Mouse (Mus musculus) G1E (cell line): ENCODE measurements at regions not wholly inside any gene's neighbourhood (a gene's known extent, or its start where the extent isn't known, plus 50 kb on each side); places are given as distances from the start of the nearest gene placed in this dataset.

Experiments
- ATAC-seq: 2 replicates; pipeline ENCODE4 v1.8.0; 2016; ENCODE audit warnings: mild to moderate bottlenecking; ENCODE audit not compliant: insufficient number of reproducible peaks, poor library complexity, low FRiP score, severe bottlenecking; ENCODE audit errors: extremely low read depth
- DNase-seq: peaks from one replicate; pipeline ENCODE4 v3.0.0; 2012; ENCODE audit warnings: low spot score
- H3K27me3 ChIP-seq: 2 replicates; pipeline ENCODE4 v1.6.1; 2012; ENCODE audit warnings: mild to moderate bottlenecking, low read length, inconsistent platforms; ENCODE audit not compliant: insufficient read depth
- H3K36me3 ChIP-seq: replicated peaks from 2 replicates; pipeline ENCODE3; 2012; ENCODE audit warnings: mild to moderate bottlenecking, inconsistent platforms
- H3K4me1 ChIP-seq: 2 replicates; pipeline ENCODE4 v1.6.1; 2012; ENCODE audit warnings: low read depth, low read length, inconsistent platforms, mixed read lengths; ENCODE audit not compliant: insufficient read depth
- H3K4me3 ChIP-seq: 2 replicates; pipeline ENCODE4 v1.5.1; 2012; ENCODE audit warnings: low read depth, mild to moderate bottlenecking, inconsistent platforms, low read length, moderate library complexity, mixed read lengths
- H3K9me3 ChIP-seq: replicated peaks from 2 replicates; pipeline ENCODE4 v1.6.1; 2012; ENCODE audit warnings: inconsistent platforms
- CTCF ChIP-seq: IDR thresholded peaks from 2 replicates; pipeline ENCODE4 v1.5.1; 2012; ENCODE audit warnings: low read depth, low read length, inconsistent platforms, mixed read lengths
- GATA1 ChIP-seq: IDR thresholded peaks from 2 replicates; pipeline ENCODE4 v1.6.1; 2012; ENCODE audit warnings: borderline replicate concordance, low read length, inconsistent platforms, mixed read lengths
- GATA2 ChIP-seq: IDR thresholded peaks from 2 replicates; pipeline ENCODE4 v1.6.1; 2012; ENCODE audit warnings: low read depth, low read length, inconsistent platforms, borderline replicate concordance
- POLR2AphosphoS5 ChIP-seq: IDR thresholded peaks from 2 replicates; pipeline ENCODE4 v1.6.1; 2012; ENCODE audit warnings: low read depth, low read length, inconsistent platforms; ENCODE audit not compliant: insufficient replicate concordance
- TAL1 ChIP-seq: conservative IDR thresholded peaks from 2 replicates; pipeline ENCODE4 v1.6.1; 2012; ENCODE audit warnings: low read depth, low read length, inconsistent platforms, mixed read lengths

DNA sequence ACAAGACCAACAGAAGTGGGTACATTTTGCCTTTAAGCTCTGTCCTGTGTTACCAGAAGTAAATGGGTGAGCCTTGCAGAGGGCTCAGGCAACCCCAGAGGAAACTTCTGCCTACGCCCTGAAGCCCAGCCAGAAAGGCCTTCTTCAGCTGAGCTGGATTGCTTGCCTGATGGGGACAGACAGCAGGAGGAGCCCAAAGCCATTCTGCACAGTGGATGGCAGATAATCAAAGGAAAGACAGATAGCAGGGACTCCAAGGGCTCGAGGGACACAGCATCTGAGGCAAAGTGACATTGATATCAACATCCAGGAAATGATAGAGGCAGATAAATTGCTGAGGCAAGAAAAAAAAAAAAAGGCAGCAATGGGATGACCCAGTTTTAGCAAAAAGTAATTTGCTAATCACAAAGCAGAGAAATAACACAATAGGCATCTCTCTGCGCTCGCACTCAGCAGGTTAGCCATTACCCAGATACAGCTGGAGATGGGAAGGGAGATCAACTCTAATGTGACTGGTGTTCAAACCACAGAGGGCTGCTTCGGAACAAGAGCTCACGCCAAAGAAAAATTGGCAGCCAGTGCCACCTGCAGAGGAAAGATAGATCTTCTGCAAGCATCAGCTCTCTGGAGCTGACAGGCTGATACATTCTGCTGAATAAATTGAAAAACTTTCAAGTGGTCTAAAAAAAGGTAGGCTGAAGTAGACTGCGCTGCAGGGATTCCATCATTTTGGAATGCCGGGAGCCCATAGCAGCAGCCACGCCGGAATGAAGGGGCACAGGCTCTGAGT lies 494.8 kb downstream of the Prim2 start:
- Histone ChIP-seq H3K27me3 (no peaks in the 10 kb centered on the region), H3K9me3 (no peaks in the 10 kb centered on the region), H3K4me1 (no peaks in the 10 kb centered on the region), H3K4me3 (no peak overlapping the region), H3K36me3 (no peaks in the 10 kb centered on the region)
- no peak for TF ChIP-seq POLR2AphosphoS5
- TF ChIP-seq CTCF, result no peak
- TF ChIP-seq GATA2, result no peak
- no peak for TF ChIP-seq GATA1
- no peak for TF ChIP-seq TAL1
- DNase-seq (no peak), ATAC-seq (no peak)

DNA sequence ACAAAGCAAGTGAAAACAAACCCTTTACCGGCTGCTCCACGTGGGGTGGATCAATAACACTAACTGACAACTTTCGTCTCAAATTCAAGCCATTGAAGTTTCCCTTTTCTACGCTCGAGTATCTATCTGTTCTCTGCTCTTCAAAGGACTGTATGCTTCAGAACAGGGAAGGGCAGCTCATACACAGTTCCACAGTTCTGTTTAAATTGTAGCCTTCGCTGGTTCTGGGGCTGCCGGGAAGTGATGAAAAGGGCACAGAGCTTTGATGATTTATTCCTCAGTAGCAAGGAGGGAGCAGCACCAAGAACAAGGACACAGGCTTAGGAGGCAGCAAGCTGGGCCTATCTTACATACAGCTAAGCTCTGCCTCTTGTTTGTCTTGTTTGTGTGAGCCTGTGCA lies 532.6 kb downstream of the Prim2 start:
- no peaks in the 10 kb centered on the region for H3K27me3 ChIP-seq
- H3K4me3 ChIP-seq, result no peak overlapping the region
- H3K9me3 ChIP-seq, result no peaks in the 10 kb centered on the region
- H3K36me3 ChIP-seq, result no peaks in the 10 kb centered on the region
- no peaks in the 10 kb centered on the region for H3K4me1 ChIP-seq
- ATAC-seq, result no peak
- TF ChIP-seq GATA1, result no peak
- TF ChIP-seq CTCF, result no peak
- TF ChIP-seq POLR2AphosphoS5, result no peak
- no peak for TF ChIP-seq GATA2
- no peak for TF ChIP-seq TAL1
- DNase-seq, result no peak

DNA sequence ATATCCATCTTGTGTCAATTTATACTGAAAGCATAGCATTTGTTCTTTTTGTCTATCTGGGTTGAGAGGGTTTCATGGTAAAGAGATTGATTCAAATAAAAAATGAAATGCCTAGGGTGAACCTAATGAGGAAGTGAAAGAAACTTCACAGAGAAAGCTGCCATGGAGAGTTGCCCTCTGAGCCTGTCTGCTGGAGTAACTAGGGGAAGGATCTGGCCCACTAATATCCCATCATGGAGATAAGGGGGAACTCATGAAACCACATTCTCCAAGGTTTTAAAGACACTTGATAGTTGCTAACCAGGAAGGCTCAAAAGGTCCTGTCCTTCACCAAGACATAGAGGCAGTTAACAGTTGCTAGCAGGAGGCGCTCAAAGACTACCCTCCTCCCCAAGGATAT lies 539.2 kb downstream of the Prim2 start:
- ATAC-seq (no peak), DNase-seq (no peak)
- no peak for TF ChIP-seq GATA2
- TF ChIP-seq POLR2AphosphoS5, result no peak
- TF ChIP-seq GATA1, result no peak
- TF ChIP-seq TAL1, result no peak
- no peak for TF ChIP-seq CTCF
- no peaks in the 10 kb centered on the region for H3K27me3 ChIP-seq
- H3K4me1 ChIP-seq, result no peaks in the 10 kb centered on the region
- no peak overlapping the region for H3K4me3 ChIP-seq
- H3K36me3 ChIP-seq, result no peaks in the 10 kb centered on the region
- no peaks in the 10 kb centered on the region for H3K9me3 ChIP-seq

- no peaks in the 10 kb centered on the region for H3K9me3 ChIP-seq
- H3K4me3 ChIP-seq, result no peak overlapping the region
- H3K36me3 ChIP-seq, result no peaks in the 10 kb centered on the region
- TF ChIP-seq GATA1 (no peak), POLR2AphosphoS5 (no peak)
- no peaks in the 10 kb centered on the region for H3K4me1 ChIP-seq
- no peak for ATAC-seq
- DNase-seq, result no peak
- H3K27me3 ChIP-seq, result no peaks in the 10 kb centered on the region
These were observed 544.5 kb downstream of the Prim2 start for GRCm38 (mm10) chr1:33125062-33125461.

DNA sequence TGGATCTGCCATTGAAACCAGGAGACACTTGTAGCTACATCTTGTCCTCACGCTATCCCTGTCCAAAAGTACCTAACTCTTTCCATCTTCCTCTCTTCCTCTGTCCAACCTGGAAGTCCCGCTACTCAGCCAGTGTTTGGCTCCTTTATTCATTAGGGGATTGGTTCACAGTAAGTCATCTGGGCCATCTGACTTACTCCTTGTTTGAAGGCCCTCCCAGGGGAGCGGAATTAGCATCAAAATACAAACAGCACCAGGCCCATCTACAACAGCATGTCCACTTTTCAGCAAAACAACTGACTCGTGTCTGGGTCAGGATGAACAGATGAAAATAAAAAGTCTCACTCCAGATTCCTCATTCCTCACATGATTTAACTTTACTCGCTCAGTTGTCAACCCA lies 559.2 kb upstream of the Gm5415 start:
- DNase-seq, result no peak
- Histone ChIP-seq H3K36me3 (no peaks in the 10 kb centered on the region), H3K27me3 (peaks cover 2% of the 10 kb centered on the region; the same call in 1 of the 2 replicates), H3K9me3 (no peaks in the 10 kb centered on the region), H3K4me3 (no peak overlapping the region), H3K4me1 (no peaks in the 10 kb centered on the region)
- no peak for TF ChIP-seq POLR2AphosphoS5
- ATAC-seq, result no peak

GRCm38 (mm10) chr1:33104296-33104695 lies 557.2 kb upstream of the Gm5415 start:
- no peak for TF ChIP-seq CTCF
- no peak for TF ChIP-seq GATA2
- TF ChIP-seq GATA1, result no peak
- no peak for TF ChIP-seq POLR2AphosphoS5
- Histone ChIP-seq H3K36me3 (no peaks in the 10 kb centered on the region), H3K4me1 (no peaks in the 10 kb centered on the region), H3K27me3 (peaks cover 2% of the 10 kb centered on the region; the same call in 1 of the 2 replicates), H3K4me3 (no peak overlapping the region), H3K9me3 (no peaks in the 10 kb centered on the region)
- ATAC-seq (no peak), DNase-seq (no peak)
